Mouse (Mus musculus) midbrain, embryonic 16.5 days (tissue): ENCODE data around the gene Gm38392. TPM values are rescaled to one million over a fixed set of nuclear protein-coding genes. Genes with fewer than 3 reads are reported as not detected.

Experiments used
- ATAC-seq: fragments of 200-750 bp; cut with Nextera tagmentation; 2 replicates; pipeline ENCODE4 v1.8.0; 2017; ENCODE audit warnings: moderate TSS enrichment
- H3K27ac ChIP-seq: fragments of 300-500 bp; sonication (generic); 2 replicates; pipeline ENCODE4 v1.5.1; 2014; ENCODE audit warnings: mild to moderate bottlenecking, low read length, mixed read lengths
- H3K27me3 ChIP-seq: fragments of 300-500 bp; sonication (generic); 2 replicates; pipeline ENCODE4 v1.6.1; 2014; ENCODE audit warnings: low read depth, low read length, mixed read lengths; ENCODE audit not compliant: control insufficient read depth, insufficient read depth
- H3K36me3 ChIP-seq: fragments of 300-500 bp; sonication (generic); 2 replicates; pipeline ENCODE4 v1.6.1; 2014; ENCODE audit warnings: mild to moderate bottlenecking, low read length, moderate library complexity, mixed read lengths; ENCODE audit not compliant: control insufficient read depth, insufficient read depth
- H3K4me1 ChIP-seq: fragments of 300-500 bp; sonication (generic); 2 replicates; pipeline ENCODE4 v1.6.1; 2014; ENCODE audit warnings: mild to moderate bottlenecking, low read length, mixed read lengths; ENCODE audit not compliant: control insufficient read depth, insufficient read depth
- H3K4me2 ChIP-seq: fragments of 300-500 bp; sonication (generic); 2 replicates; pipeline ENCODE4 v1.6.1; 2014; ENCODE audit warnings: mild to moderate bottlenecking, low read length, mixed read lengths
- H3K4me3 ChIP-seq: fragments of 300-500 bp; sonication (generic); 2 replicates; pipeline ENCODE4 v1.5.1; 2014; ENCODE audit warnings: low read depth, mild to moderate bottlenecking, low read length, moderate library complexity, mixed read lengths
- H3K9ac ChIP-seq: fragments of 300-500 bp; sonication (generic); 2 replicates; pipeline ENCODE4 v1.6.1; 2014; ENCODE audit warnings: low read depth, low read length, mixed read lengths
- H3K9me3 ChIP-seq: fragments of 300-500 bp; sonication (generic); replicated peaks from 2 replicates; pipeline ENCODE4 v1.6.1; 2014; ENCODE audit warnings: mild to moderate bottlenecking, low read length, mixed read lengths; ENCODE audit not compliant: control insufficient read depth, poor library complexity, severe bottlenecking
- WGBS: fragments of 180-500 bp; shearing (Covaris S2); extraction: QIAGEN DNeasy Blood & Tissue Kit; methylation state at CpG from one replicate; pipeline ENCODE4 v1.1.7; 2014; 5-methylcytosine and 5-hydroxymethylcytosine counted together
- polyA plus RNA-seq: library from polyadenylated mRNA; unstranded; fragments of >200 nt; fragmentation: Nextera tagmentation; extraction: Ambion mirVana; gene quantifications from 2 replicates; pipeline ENCODE4 v1.2.1, GENCODE M21; 2015

Gene Gm38392
- 0.16 TPM in 1 of 2 replicates, not detected in the other for polyA plus RNA-seq

DNA sequence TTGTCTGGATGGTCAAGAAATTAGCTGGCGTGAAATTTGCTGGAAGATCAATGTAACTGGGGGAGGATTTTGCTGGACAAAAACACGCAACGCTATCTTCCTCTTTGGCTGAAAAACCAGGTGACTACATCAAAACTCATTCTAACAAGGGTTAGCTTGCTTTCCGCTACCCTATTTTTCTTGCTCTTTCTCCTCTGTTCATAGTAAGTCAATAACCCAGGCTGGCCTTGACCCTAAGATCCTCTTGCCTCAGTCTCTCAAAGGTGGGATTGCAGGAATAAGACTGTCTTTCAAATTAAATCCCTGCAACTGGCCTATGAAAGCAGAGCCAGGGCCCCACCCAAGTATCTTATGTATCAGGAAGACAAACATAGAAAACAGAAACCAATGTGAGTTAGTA is at the start of gene Gm38392:
Gene Gm38392, minus strand, starts transcription at position 101 of the 400 bp plus-strand sequence.
- H3K36me3 ChIP-seq = no peaks in the 10 kb centered on the region
- ATAC-seq = no peak
- H3K9ac ChIP-seq = no peak within 1 kb of the TSS
- WGBS = 96% methylated on average over 4 of the region's 4 CpGs
- H3K27me3 ChIP-seq = no peaks in the 10 kb centered on the region
- H3K9me3 ChIP-seq = no peaks in the 10 kb centered on the region
- no peak within 1 kb of the TSS for H3K4me3 ChIP-seq
- no peak within 1 kb of the TSS for H3K4me2 ChIP-seq
- no peaks in the 10 kb centered on the region for H3K4me1 ChIP-seq
- H3K27ac ChIP-seq = no peak within 1 kb of the TSS

DNA sequence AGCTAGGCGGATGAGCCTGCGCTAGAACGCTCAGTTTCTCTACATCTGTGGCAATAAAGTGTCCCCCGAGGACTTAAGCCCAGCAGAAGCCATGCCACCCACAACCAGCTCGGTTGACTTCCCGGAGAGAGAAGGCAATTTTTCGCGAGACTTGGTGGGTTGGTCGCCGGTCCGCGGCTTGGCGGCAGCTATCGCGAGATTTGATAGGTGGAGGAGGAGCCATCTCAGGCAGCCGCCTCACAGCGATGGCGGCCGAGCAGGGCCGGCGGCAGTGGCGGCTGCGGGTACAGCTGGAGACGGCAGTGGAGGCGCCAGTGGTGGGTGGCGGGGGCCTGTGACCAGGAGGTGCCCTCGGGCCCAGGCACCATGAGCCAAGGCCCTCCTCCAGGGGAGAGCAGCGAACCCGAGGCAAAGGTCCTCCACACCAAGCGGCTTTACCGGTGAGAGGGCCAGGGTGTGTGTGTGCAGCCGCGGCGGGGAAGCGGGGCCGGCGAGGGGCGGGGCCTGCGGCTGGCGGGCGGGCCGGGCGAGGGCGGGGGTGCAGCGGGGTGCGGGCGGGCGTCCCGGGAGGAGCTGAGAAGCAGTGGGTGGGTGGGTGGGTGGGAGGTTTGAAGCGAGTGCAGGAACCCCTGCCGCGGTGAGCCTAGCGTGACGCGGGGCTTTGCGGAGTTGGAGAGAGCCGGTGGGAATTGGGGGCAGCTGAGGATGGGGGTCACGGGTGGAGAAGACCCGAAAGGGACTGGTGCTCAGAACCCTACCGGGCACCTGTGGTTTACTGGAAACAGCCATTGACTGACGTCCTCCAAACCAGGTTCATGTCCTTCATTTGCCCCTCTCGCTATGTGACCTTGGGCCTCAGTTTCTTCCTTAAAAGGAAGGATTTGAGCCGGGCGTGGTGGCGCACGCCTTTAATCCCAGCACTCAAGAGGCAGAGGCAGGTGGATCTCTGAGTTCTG is 49.3 kb upstream of the Gm38392 start, which contains the start of the genes Tmem79 and Smg5:
Gene Tmem79, minus strand, starts transcription at position 91 of the 956 bp plus-strand sequence.
Gene Smg5, plus strand, starts transcription at position 203 of the 956 bp plus-strand sequence.
- WGBS = 2% methylated on average over 44 of the region's 66 CpGs
- peak; percentile 97 for ATAC-seq
- Histone ChIP-seq H3K4me3 (peak within 1 kb of the TSS; percentile 70), H3K9me3 (no peaks in the 10 kb centered on the region), H3K4me1 (peaks cover 19% of the 10 kb centered on the region), H3K4me2 (peak within 1 kb of the TSS; percentile 86), H3K27ac (peak within 1 kb of the TSS; percentile 95), H3K36me3 (no peaks in the 10 kb centered on the region), H3K27me3 (no peaks in the 10 kb centered on the region), H3K9ac (peak within 1 kb of the TSS; percentile 82)

DNA sequence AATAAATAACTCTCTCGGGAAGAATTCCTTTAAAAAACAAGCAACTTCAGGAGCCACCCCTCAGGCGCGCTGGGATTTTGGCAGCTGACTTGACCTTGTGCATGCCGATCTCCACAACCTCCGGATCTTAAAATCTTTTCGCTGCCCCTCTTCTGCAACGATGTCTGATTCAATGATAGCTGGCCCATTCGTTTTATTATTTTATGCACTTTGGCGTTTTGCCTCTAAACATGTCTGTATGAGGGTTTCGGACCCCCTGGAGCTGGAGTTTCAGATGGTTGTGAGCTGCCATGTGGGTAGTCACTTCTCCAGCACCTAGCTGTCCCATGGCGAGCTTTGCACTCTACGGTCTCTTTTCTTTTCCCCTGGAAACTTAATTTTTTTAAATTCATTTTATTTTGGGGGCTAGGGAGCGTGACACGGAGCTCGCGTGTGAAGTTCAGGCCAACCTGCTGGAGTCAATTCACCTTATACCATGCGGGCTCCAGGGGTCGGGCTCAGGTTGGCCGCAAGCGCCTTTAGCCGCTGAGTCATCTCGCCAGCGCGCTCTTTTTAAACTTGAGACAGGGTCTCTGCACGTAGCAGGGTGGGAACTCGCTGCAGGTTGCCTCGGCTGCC is 48.5 kb upstream of the Gm38392 start:
- H3K4me1 ChIP-seq = peaks cover 19% of the 10 kb centered on the region
- WGBS = 1% methylated on average over 27 of the region's 27 CpGs
- no peaks in the 10 kb centered on the region for H3K36me3 ChIP-seq
- H3K27me3 ChIP-seq = no peaks in the 10 kb centered on the region
- H3K27ac ChIP-seq = peak overlapping the region; percentile 95
- H3K9ac ChIP-seq = peak overlapping the region; percentile 82
- H3K4me3 ChIP-seq = peak overlapping the region; percentile 70
- H3K4me2 ChIP-seq = peak overlapping the region; percentile 86
- peak; percentile 79 for ATAC-seq
- H3K9me3 ChIP-seq = no peaks in the 10 kb centered on the region

DNA sequence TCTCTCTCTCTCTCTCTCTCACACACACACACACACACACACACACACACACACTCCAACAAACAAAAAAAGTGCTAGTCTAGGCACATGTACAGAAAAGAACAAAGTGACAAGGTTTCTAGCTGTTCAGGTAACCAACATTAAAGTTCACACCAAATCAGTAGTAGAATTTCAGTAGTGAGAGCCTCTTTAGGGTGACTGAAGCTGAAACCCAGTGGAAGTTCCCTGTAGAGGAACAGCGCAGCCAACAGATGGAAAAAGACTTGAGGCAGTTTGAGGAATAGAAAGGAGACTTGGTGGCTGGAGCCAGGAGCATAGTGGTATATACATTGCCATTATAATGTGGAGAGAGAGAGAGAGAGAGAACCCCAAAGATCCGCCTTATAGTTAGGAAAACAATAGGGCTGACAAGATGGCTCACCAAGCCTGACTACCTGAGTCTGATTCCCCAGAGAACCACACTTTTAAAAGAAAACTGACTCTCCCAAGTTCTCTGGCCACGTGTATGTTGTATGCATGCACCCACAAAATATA is 48.0 kb upstream of the Gm38392 start:
- Histone ChIP-seq H3K9me3 (no peaks in the 10 kb centered on the region), H3K27me3 (no peaks in the 10 kb centered on the region), H3K27ac (no peak overlapping the region; the same call in 1 of the 2 replicates), H3K9ac (peak overlapping the region; percentile 82), H3K4me1 (peaks cover 19% of the 10 kb centered on the region), H3K4me3 (peak overlapping the region; percentile 70), H3K36me3 (no peaks in the 10 kb centered on the region), H3K4me2 (peak overlapping the region; percentile 86)
- 44% methylated on average over 3 of the region's 3 CpGs for WGBS
- no peak for ATAC-seq

DNA sequence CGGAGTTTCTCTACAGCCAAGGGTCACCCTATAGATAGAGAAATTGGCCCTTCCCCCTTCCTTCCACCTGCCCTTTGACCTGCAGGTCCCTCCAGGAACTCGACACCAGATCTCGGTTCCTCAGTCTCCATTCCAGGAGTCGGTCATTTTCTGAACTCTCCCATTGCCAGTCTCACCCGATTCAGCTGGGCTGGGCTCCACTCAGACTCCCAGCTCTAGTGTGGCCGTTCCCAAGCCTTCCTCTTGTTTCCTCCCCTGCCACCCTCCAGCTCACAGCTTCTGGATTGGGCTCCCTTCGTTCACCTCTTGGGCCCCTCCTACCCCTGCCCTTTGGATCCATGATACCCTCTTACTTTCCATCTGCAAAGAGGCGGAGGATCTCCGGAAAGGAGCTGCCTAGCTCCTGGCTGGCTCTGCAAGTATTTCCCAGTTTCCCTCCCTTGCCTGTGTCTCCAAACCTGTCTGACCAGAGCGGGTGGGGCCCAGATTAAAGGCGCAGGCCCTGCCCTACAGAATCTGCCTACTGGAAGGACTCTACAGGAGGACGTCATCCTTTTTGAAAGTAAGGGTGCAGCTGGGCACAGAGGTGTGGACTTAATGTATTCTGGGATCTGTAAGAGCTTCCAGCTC is 47.1 kb upstream of the Gm38392 start:
- WGBS = 68% methylated on average over 12 of the region's 12 CpGs
- H3K9me3 ChIP-seq = no peaks in the 10 kb centered on the region
- H3K36me3 ChIP-seq = peaks cover 2% of the 10 kb centered on the region; the same call in 1 of the 2 replicates
- no peak for ATAC-seq
- no peak overlapping the region for H3K9ac ChIP-seq
- peaks cover 19% of the 10 kb centered on the region for H3K4me1 ChIP-seq
- H3K4me2 ChIP-seq = no peak overlapping the region
- no peak overlapping the region for H3K4me3 ChIP-seq
- no peak overlapping the region for H3K27ac ChIP-seq
- no peaks in the 10 kb centered on the region for H3K27me3 ChIP-seq

DNA sequence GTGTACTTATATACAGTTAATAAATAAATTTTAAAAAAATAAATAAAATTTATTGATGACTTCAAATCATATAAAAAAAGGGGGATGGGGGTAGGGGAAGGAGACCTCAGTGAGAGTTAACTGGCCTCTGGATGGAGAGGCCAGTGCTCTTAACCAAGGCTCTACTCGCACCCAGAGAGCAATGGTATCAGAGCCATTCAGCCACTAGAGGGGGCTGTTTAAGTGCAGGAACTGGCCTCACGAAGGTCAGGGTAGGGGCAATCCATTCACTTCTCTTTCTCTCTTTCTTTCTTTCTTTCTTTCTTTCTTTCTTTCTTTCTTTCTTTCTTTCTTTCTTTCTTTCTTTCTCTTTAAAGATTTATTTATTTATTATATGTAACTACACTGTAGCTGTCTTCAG is 44.3 kb upstream of the Gm38392 start:
- Histone ChIP-seq H3K4me1 (peaks cover 5% of the 10 kb centered on the region), H3K27ac (no peak overlapping the region), H3K9me3 (no peaks in the 10 kb centered on the region), H3K9ac (no peak overlapping the region), H3K36me3 (peaks cover 4% of the 10 kb centered on the region; the same call in 1 of the 2 replicates), H3K4me2 (no peak overlapping the region), H3K4me3 (no peak overlapping the region), H3K27me3 (no peaks in the 10 kb centered on the region)
- ATAC-seq = no peak
- 23% methylated on average over 2 of the region's 2 CpGs for WGBS

DNA sequence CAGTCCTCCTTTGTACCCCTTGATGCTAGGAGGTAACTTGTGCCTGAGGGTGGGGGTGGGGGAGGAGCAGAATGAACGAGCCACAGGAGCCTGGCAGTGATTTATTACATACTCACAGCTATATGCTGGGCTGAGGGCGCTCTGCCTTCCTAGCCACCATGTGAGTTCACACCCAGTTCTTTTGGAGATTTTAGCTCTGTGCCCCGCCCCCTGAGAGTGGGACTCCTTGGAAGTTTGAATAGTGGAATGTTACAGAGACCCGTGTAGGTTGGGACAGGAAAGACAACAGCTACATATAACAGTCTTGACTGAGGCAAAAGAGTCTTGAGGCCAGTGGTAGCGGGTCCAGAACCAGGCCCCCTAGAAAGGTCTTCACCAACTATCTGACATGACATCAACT is 41.9 kb upstream of the Gm38392 start:
- Histone ChIP-seq H3K9ac (no peak overlapping the region), H3K9me3 (no peaks in the 10 kb centered on the region), H3K4me2 (no peak overlapping the region), H3K4me3 (no peak overlapping the region), H3K4me1 (peaks cover 8% of the 10 kb centered on the region), H3K36me3 (peaks cover 4% of the 10 kb centered on the region; the same call in 1 of the 2 replicates), H3K27me3 (no peaks in the 10 kb centered on the region), H3K27ac (no peak overlapping the region)
- no peak for ATAC-seq
- WGBS = 81% methylated on average over 5 of the region's 5 CpGs

DNA sequence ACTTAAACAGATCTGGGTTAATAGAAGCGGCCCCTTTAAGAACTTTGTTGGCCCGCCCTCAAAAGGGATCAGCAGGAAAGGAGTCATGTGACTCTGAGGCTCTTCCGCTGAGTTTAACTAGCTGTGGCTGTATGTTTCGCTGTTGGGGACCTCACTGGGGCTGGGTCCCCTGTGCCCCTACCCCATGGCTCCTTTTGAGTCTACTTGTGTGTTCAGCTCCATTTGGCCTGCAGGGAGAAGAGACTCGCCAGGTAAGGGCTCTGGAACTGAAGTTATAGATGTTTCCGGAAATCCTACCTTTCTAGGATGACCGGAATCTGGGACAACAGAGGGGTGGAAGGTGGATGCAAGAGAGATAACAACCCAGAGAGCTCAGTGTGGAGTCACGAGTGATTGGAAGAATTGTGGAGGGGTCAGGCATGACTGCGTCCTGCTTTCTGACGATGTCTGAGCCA is 38.0 kb upstream of the Gm38392 start, which contains the start of gene Glmp:
Gene Glmp, plus strand, starts transcription at position 73 of the 455 bp plus-strand sequence.
- Histone ChIP-seq H3K4me2 (peak within 1 kb of the TSS; percentile 82), H3K27ac (no peak within 1 kb of the TSS), H3K27me3 (no peaks in the 10 kb centered on the region), H3K9ac (peak within 1 kb of the TSS; percentile 51), H3K4me1 (peaks cover 8% of the 10 kb centered on the region), H3K9me3 (no peaks in the 10 kb centered on the region), H3K4me3 (peak within 1 kb of the TSS; percentile 46), H3K36me3 (peaks cover 31% of the 10 kb centered on the region)
- 2% methylated on average over 10 of the region's 10 CpGs for WGBS
- peak; percentile 83 for ATAC-seq
